Mouse (Mus musculus): ENCODE data around the gene Chmp3. TPM values are rescaled to one million over a fixed set of nuclear protein-coding genes. Genes with fewer than 3 reads are reported as not detected.

The Chmp3 gene
- polyA plus RNA-seq (2014; fragmentation: Illumina TruSeq; extraction: RNeasy Lipid Tissue Mini Kit (QIAGEN cat#74804); ENCODE audit: low read depth, low replicate concordance): 83.9 TPM

DNA sequence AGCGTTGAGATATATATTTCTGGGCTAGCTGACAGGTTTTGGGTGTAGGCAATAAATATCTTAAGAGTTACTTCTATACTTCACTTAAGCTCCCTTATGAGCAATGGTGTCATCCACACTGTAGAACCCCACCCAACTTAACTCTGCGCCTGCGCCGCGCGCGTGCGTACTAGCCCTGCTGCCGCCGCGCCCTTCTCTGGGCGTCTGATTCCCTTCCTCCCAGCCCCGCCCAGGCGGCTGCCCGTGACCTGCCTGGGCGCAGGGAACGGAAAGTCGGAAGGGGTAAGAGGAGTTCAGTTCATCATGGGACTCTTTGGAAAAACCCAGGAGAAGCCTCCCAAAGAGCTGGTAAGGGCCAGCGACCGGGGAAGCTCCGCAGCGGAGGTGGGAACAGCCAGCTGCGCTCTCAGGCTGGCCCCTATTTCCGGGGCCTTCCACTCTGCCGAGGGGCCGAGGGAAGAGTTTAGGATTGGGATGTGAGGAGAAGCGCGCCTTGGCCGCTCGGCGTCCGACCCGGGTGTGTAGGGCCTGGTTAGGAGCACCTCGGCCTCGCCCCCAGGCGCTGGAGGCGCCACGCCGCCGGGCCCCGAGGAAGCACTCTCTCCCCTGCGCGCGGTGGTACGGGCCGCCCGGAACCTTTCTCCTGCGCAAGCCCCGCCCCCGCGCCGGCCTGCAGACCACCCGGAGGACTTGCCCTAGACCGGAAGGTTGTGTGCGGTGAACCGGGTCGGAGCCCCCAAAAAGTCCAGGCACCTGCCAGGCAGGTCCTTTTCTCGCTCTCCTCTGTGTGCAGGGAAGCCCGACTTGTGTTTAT, at the start of gene Chmp3:
TSS of gene Chmp3 (plus strand) at position 112 of the 814 bp plus-strand sequence.

Other genes with a start within 250 kb of the Chmp3 start
- gene Smyd1, start 221.6 kb upstream of the Chmp3 start, polyA plus RNA-seq (2014; fragmentation: Illumina TruSeq; extraction: RNeasy Lipid Tissue Mini Kit (QIAGEN cat#74804); ENCODE audit: low read depth, low replicate concordance): 343 TPM
- gene Cd8b1, start 221.0 kb upstream of the Chmp3 start, polyA plus RNA-seq (2014; fragmentation: Illumina TruSeq; extraction: RNeasy Lipid Tissue Mini Kit (QIAGEN cat#74804); ENCODE audit: low read depth, low replicate concordance): not detected
- 0.18 TPM for gene Cd8a, start 170.4 kb upstream of the Chmp3 start, polyA plus RNA-seq (2014; fragmentation: Illumina TruSeq; extraction: RNeasy Lipid Tissue Mini Kit (QIAGEN cat#74804); ENCODE audit: low read depth, low replicate concordance)
- 64.2 TPM for gene Rmnd5a, start 103.2 kb upstream of the Chmp3 start, polyA plus RNA-seq (2014; fragmentation: Illumina TruSeq; extraction: RNeasy Lipid Tissue Mini Kit (QIAGEN cat#74804); ENCODE audit: low read depth, low replicate concordance)
- 22.9 TPM for gene Rnf103, start 49.9 kb upstream of the Chmp3 start, polyA plus RNA-seq (2014; fragmentation: Illumina TruSeq; extraction: RNeasy Lipid Tissue Mini Kit (QIAGEN cat#74804); ENCODE audit: low read depth, low replicate concordance)
- 22.0 TPM for gene Kdm3a, start 89.2 kb downstream of the Chmp3 start, polyA plus RNA-seq (2014; fragmentation: Illumina TruSeq; extraction: RNeasy Lipid Tissue Mini Kit (QIAGEN cat#74804); ENCODE audit: low read depth, low replicate concordance)
- 17.6 TPM for gene Reep1, start 163.8 kb downstream of the Chmp3 start, polyA plus RNA-seq (2014; fragmentation: Illumina TruSeq; extraction: RNeasy Lipid Tissue Mini Kit (QIAGEN cat#74804); ENCODE audit: low read depth, low replicate concordance)